Mouse (Mus musculus) forebrain, embryonic 14.5 days (tissue): Measurements from ENCODE around the gene Rassf5. TPM values are rescaled to one million over a fixed set of nuclear protein-coding genes. Genes with fewer than 3 reads are reported as not detected.

Source experiments
- ATAC-seq: fragments of 200-750 bp; cut with Nextera tagmentation; 2 replicates; pipeline ENCODE4 v1.8.0; 2017; ENCODE audit warnings: mild to moderate bottlenecking, moderate library complexity
- DNase-seq: peaks from one replicate; pipeline ENCODE4 v3.0.0-alpha.2; 2015; ENCODE audit warnings: low spot score
- H3K27ac ChIP-seq: fragments of 300-500 bp; sonication (generic); 2 replicates; pipeline ENCODE4 v1.5.1; 2014; ENCODE audit warnings: low read depth, mild to moderate bottlenecking, control low read depth, low read length, moderate library complexity
- H3K27me3 ChIP-seq: fragments of 300-500 bp; sonication (generic); replicated peaks from 2 replicates; pipeline ENCODE4 v1.6.1; 2014; ENCODE audit warnings: low read length, control low read depth, mixed read lengths; ENCODE audit not compliant: control insufficient read depth, insufficient read depth
- H3K36me3 ChIP-seq: fragments of 300-500 bp; sonication (generic); 2 replicates; pipeline ENCODE4 v1.6.1; 2014; ENCODE audit warnings: low read length, control low read depth; ENCODE audit not compliant: control insufficient read depth, insufficient read depth
- H3K4me1 ChIP-seq: fragments of 300-500 bp; sonication (generic); 2 replicates; pipeline ENCODE4 v1.6.1; 2014; ENCODE audit warnings: antibody characterized with exemption, low read length, control low read depth; ENCODE audit not compliant: control insufficient read depth, insufficient read depth
- H3K4me2 ChIP-seq: fragments of 300-500 bp; sonication (generic); 2 replicates; pipeline ENCODE4 v1.6.1; 2014; ENCODE audit warnings: mild to moderate bottlenecking, control low read depth, low read length
- H3K4me3 ChIP-seq: fragments of 300-500 bp; sonication (generic); 2 replicates; pipeline ENCODE4 v1.5.1; 2014; ENCODE audit warnings: low read depth, low read length, control low read depth
- H3K9ac ChIP-seq: fragments of 300-500 bp; sonication (generic); 2 replicates; pipeline ENCODE4 v1.6.1; 2014; ENCODE audit warnings: mild to moderate bottlenecking, low read length, control low read depth, moderate library complexity
- H3K9me3 ChIP-seq: fragments of 300-500 bp; sonication (generic); replicated peaks from 2 replicates; pipeline ENCODE4 v1.6.1; 2016; ENCODE audit warnings: low read length, control low read depth, mixed read lengths; ENCODE audit not compliant: control insufficient read depth
- WGBS: fragments of 180-500 bp; shearing (Covaris S2); extraction: QIAGEN DNeasy Blood & Tissue Kit; methylation state at CpG from one replicate; pipeline ENCODE4 v1.1.7; 2014; 5-methylcytosine and 5-hydroxymethylcytosine counted together
- polyA plus RNA-seq: library from polyadenylated mRNA; unstranded; fragments of >200 nt; fragmentation: Nextera tagmentation; extraction: Ambion mirVana; gene quantifications from 2 replicates; pipeline ENCODE4 v1.2.1, GENCODE M21; 2014

Rassf5 gene
- polyA plus RNA-seq: 1.0 and 1.2 TPM in 2 replicates

GRCm38 (mm10) chr1:131245089-131245856 lies at the start of gene Rassf5:
Rassf5 (minus strand) TSS chr1:131245258.
- H3K36me3 ChIP-seq: no peaks in the 10 kb centered on the region
- peaks cover 2% of the 10 kb centered on the region for H3K4me1 ChIP-seq
- peak within 1 kb of the TSS; percentile 94 for H3K4me2 ChIP-seq
- H3K9ac ChIP-seq: peak within 1 kb of the TSS; percentile 73
- H3K27me3 ChIP-seq: peaks cover 15% of the 10 kb centered on the region
- H3K27ac ChIP-seq: no peak within 1 kb of the TSS
- ATAC-seq (peak; percentile 59), DNase-seq (peak; percentile 46)
- WGBS: 1% methylated on average over 56 of the region's 60 CpGs
- peak within 1 kb of the TSS; percentile 60 for H3K4me3 ChIP-seq
- H3K9me3 ChIP-seq: no peaks in the 10 kb centered on the region

DNA sequence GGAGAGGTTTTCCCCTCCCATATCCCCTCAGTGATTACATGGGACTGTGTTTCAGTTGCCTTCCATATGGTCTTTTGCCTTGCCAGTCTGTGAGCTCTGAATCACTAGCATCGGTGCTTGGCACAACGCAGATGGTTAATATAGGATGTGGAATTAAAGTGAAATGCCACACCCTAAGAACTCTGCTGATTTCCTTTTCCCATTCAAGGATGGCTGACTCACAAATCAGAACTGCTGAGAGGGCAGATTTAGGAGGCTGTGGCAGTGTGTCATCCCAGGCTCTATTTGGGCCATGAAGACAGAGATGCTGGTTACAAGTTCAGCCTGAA lies 48.8 kb upstream of the Rassf5 start:
- no peaks in the 10 kb centered on the region for H3K27me3 ChIP-seq
- no peak overlapping the region for H3K4me2 ChIP-seq
- H3K36me3 ChIP-seq: peaks cover 66% of the 10 kb centered on the region
- no peaks in the 10 kb centered on the region for H3K9me3 ChIP-seq
- H3K4me3 ChIP-seq: no peak overlapping the region
- 68% methylated on average over 2 of the region's 2 CpGs for WGBS
- 0 out of 2 replicates have a peak overlapping the region, but pooled peaks have one; percentile 41 for H3K27ac ChIP-seq
- no peak overlapping the region for H3K9ac ChIP-seq
- ATAC-seq (peak; percentile 74; the same call in 1 of the 2 replicates), DNase-seq (peak; percentile 75)
- no peaks in the 10 kb centered on the region for H3K4me1 ChIP-seq

DNA sequence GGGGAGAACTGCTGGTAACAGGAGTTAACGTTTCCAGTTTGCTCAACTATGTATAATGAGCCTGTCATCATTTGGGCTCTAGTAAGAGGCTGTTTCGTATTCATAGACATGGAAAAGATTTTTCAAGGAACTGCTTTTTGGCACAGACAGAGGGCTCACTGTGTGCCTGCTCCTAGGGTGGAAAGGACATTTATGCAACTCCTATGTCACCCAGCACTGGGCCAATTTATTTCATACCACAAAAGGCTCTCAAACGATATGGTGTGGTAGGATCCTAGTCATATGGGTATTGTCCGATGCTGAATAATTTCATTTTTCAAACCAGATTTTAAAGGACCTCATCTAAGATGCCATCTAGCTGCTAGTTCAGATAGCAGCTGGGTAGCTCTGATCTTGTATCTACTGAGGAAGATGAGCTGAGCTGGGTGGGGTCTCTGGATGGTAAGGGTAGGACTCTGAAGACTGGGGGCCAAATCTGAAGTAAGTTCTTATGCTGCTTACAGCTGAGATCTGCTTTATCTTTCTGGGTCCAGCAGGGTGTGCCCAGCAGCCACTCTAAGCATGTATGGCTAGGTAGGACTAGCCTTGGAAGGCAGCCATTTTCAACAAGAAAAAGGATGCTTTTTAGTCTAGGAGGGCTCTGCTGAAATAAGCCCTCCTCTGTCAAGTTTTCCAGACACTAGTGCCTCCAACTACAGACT lies 48.3 kb upstream of the Rassf5 start:
- ATAC-seq (no peak), DNase-seq (no peak)
- WGBS: 74% methylated on average over 4 of the region's 4 CpGs
- no peaks in the 10 kb centered on the region for H3K9me3 ChIP-seq
- H3K36me3 ChIP-seq: peaks cover 67% of the 10 kb centered on the region
- no peak overlapping the region for H3K4me3 ChIP-seq
- no peaks in the 10 kb centered on the region for H3K4me1 ChIP-seq
- H3K27ac ChIP-seq: peak overlapping the region; percentile 33; the same call in 1 of the 2 replicates
- no peaks in the 10 kb centered on the region for H3K27me3 ChIP-seq
- H3K9ac ChIP-seq: no peak overlapping the region
- H3K4me2 ChIP-seq: no peak overlapping the region

GRCm38 (mm10) chr1:131290648-131291047 lies 45.6 kb upstream of the Rassf5 start:
- no peaks in the 10 kb centered on the region for H3K4me1 ChIP-seq
- no peaks in the 10 kb centered on the region for H3K9me3 ChIP-seq
- peaks cover 45% of the 10 kb centered on the region for H3K36me3 ChIP-seq
- no peaks in the 10 kb centered on the region for H3K27me3 ChIP-seq
- ATAC-seq: peak; percentile 53
- WGBS: 26% methylated on average over 2 of the region's 2 CpGs
- no peak overlapping the region for H3K4me3 ChIP-seq
- H3K9ac ChIP-seq: no peak overlapping the region
- H3K27ac ChIP-seq: no peak overlapping the region
- peak; percentile 79 for DNase-seq
- no peak overlapping the region for H3K4me2 ChIP-seq

DNA sequence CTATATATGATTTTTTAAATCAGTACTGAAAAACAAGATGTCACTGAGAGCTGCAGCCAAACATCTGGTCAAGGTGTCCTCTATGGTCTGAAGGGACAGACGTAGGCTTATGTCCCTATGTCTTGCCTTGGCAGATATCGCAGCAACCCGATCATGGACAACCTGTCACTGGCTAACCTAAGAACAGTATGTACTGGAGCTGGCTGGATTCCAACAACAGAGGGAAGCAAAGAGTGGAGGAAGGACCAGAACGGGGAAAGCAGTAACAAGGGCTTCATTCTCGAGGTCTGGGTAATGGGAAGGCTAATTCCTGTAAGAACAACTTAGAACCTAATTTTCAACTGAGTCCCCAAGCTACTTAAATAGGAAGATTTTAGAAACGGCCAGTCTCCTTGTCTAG lies 43.9 kb upstream of the Rassf5 start:
- 84% methylated on average over 6 of the region's 6 CpGs for WGBS
- DNase-seq: no peak
- Histone ChIP-seq H3K4me1 (no peaks in the 10 kb centered on the region), H3K9ac (no peak overlapping the region), H3K27ac (no peak overlapping the region), H3K36me3 (peaks cover 33% of the 10 kb centered on the region), H3K4me2 (no peak overlapping the region), H3K9me3 (no peaks in the 10 kb centered on the region), H3K4me3 (no peak overlapping the region), H3K27me3 (no peaks in the 10 kb centered on the region)
- no peak for ATAC-seq

GRCm38 (mm10) chr1:131287267-131287666 lies 42.2 kb upstream of the Rassf5 start:
- Histone ChIP-seq H3K9ac (no peak overlapping the region), H3K27me3 (no peaks in the 10 kb centered on the region), H3K4me3 (no peak overlapping the region), H3K4me2 (no peak overlapping the region), H3K27ac (no peak overlapping the region), H3K36me3 (peaks cover 23% of the 10 kb centered on the region), H3K9me3 (no peaks in the 10 kb centered on the region), H3K4me1 (no peaks in the 10 kb centered on the region)
- 81% methylated on average over 2 of the region's 2 CpGs for WGBS
- ATAC-seq: no peak
- DNase-seq: no peak

GRCm38 (mm10) chr1:131286803-131287202 lies 41.7 kb upstream of the Rassf5 start:
- WGBS: 81% methylated on average over 5 of the region's 5 CpGs
- Histone ChIP-seq H3K27ac (no peak overlapping the region), H3K9me3 (no peaks in the 10 kb centered on the region), H3K4me2 (no peak overlapping the region), H3K9ac (no peak overlapping the region), H3K36me3 (peaks cover 19% of the 10 kb centered on the region), H3K27me3 (no peaks in the 10 kb centered on the region), H3K4me3 (no peak overlapping the region), H3K4me1 (no peaks in the 10 kb centered on the region)
- ATAC-seq (no peak), DNase-seq (no peak)

- H3K4me1 ChIP-seq: no peaks in the 10 kb centered on the region
- H3K4me3 ChIP-seq: no peak overlapping the region
- no peak overlapping the region for H3K27ac ChIP-seq
- DNase-seq: no peak
- no peaks in the 10 kb centered on the region for H3K27me3 ChIP-seq
- no peak overlapping the region for H3K4me2 ChIP-seq
- H3K9ac ChIP-seq: no peak overlapping the region
- ATAC-seq: no peak
- peaks cover 12% of the 10 kb centered on the region for H3K36me3 ChIP-seq
- H3K9me3 ChIP-seq: no peaks in the 10 kb centered on the region
- 94% methylated on average over 4 of the region's 4 CpGs for WGBS
Measured at GRCm38 (mm10) chr1:131284616-131285015, 39.6 kb upstream of the Rassf5 start.

GRCm38 (mm10) chr1:131284167-131284566 lies 39.1 kb upstream of the Rassf5 start:
- DNase-seq: peak; percentile 29
- Histone ChIP-seq H3K4me1 (no peaks in the 10 kb centered on the region), H3K4me2 (no peak overlapping the region), H3K36me3 (peaks cover 7% of the 10 kb centered on the region), H3K4me3 (no peak overlapping the region), H3K27ac (no peak overlapping the region), H3K9ac (no peak overlapping the region), H3K9me3 (no peaks in the 10 kb centered on the region), H3K27me3 (no peaks in the 10 kb centered on the region)
- WGBS: 49% methylated on average over 1 of the region's 1 CpGs
- ATAC-seq: peak; percentile 24; the same call in 1 of the 2 replicates
